Mouse (Mus musculus) megakaryocyte-erythroid progenitor cell, adult 5 weeks (primary cell): ENCODE results near the gene 1700088E04Rik. TPM values are rescaled to one million over a fixed set of nuclear protein-coding genes. Genes with fewer than 3 reads are reported as not detected.

Experiments
- polyA plus RNA-seq: library from polyadenylated mRNA; stranded (reverse); fragments of >175 nt; gene quantifications from 2 replicates; pipeline ENCODE4 v1.2.3, GENCODE M21; 2012

1700088E04Rik gene
- polyA plus RNA-seq: 0.46 and 0.53 TPM in 2 replicates

DNA sequence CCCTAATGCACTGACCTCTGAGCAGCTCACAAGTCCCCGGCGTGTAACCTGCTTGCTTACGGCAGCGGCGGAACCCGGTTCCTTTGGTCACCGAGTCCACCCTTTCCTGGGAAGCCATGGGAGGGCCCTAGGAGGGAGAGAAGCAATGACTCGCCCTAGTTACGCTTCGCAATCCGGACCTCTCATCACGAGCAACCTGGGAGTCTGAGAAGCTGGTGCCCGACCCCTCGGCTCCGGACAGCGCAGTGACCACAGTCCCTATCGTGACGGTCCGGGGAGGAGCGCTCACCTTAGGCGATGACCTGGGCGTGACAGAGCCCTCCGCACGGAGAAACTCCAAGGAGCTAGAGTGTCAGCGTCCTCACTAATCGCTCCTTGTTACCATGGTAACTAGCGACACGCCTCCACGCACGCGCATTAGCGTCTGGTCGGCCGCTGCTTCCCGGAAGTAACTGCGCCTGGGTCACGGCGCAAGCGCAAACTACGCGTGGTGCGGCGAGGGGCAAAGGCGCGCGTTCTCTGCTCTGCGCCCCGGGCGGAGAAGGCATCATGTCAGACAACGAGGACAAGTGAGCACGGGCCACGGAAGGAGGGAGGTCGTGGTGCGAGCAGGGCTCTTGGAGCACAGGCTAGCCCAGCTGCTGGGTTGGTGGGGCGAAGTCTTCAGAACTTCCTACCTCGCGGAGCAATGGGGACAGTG is at the start of gene 1700088E04Rik, which contains the start of gene Polr2f:
Gene 1700088E04Rik (minus strand): TSS at position 388 of the 700 bp plus-strand sequence.
Gene Polr2f (plus strand): TSS at position 144 of the 700 bp plus-strand sequence.

DNA sequence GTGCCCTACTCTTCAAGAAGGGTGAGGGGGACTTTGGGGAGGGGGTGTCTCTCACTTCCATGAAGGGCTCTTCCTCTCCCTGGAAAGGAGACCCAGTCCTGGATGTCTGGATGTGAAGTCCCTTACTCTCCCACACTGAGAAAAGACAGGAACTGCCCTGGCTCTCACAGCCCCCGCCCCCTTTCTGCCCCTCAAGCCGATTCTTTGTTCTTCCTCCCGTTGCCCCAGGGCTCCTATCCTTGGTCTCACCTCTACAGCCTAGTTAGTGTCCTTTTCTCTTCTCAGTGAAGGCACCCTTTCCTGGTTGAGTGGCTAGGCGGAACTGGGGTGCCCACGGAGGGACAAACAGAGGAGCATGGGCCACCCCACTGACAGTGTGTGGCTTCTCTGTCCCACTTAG is 24.1 kb upstream of the 1700088E04Rik start, which contains the start of gene Sox10:
Gene Sox10 (minus strand): TSS at position 101 of the 400 bp plus-strand sequence.

DNA sequence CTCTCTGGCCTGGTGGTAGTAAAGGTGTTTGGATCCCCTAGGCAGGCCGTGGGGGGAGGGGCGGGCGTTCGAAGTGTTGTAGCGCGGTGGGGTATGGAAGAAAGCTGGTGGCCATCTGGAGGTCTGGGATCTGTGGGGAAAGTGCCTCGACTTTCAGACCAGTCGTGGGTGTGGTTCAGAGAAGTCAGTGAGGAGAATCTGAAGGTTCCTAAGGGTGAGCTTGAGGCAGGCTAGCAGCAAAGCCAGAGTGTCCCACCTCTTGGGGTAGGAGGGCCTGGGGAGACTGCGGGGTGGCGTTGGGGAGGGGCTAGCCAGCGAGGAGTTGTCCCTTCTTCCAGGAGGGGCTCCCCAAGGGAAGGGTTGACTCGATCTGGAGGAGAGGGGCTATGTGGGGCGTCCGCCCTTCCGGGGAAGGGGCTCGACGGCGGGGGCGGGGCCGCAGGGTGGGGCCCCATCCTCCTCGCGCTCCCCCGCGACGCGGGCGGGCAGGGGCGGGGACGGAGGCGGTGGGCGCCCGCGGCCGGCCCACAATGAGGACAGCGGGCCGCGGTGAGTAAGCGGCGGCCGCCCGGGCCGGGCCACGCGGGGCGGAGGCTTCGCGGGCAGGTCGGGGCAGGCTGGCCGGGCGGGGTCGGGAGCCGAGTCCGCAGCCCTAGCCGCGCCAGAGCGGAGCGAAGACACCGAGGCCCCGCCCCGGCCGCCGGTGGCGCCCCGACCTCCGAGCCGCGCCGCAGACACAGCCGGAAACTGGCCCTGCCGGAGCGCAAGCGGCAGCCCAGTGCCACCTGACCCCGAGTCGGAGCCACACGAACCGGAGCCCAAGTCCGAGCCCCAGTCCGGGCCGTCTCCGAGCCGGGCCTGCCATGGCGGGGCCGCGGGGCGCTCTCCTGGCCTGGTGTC is 32.4 kb downstream of the 1700088E04Rik start, which contains the start of gene Micall1:
Gene Micall1 (plus strand): TSS at position 478 of the 900 bp plus-strand sequence.

Other genes starting within 250 kb of the 1700088E04Rik start
- 5.5 and 6.5 TPM in 2 replicates for gene Gm49510, start 241.6 kb downstream of the 1700088E04Rik start, polyA plus RNA-seq
- gene Sh3bp1, start 241.5 kb downstream of the 1700088E04Rik start, polyA plus RNA-seq: 748 and 820 TPM in 2 replicates
- gene Pdxp, start 227.3 kb downstream of the 1700088E04Rik start, polyA plus RNA-seq: 16.3 and 17.7 TPM in 2 replicates
- 593 and 813 TPM in 2 replicates for gene Lgals1, start 214.5 kb downstream of the 1700088E04Rik start, polyA plus RNA-seq
- gene Nol12, start 206.3 kb downstream of the 1700088E04Rik start, polyA plus RNA-seq: 19.1 and 19.8 TPM in 2 replicates
- gene Triobp, start 193.5 kb downstream of the 1700088E04Rik start, polyA plus RNA-seq: 103 and 106 TPM in 2 replicates
- 73.7 and 99.6 TPM in 2 replicates for gene H1f0, start 112.8 kb downstream of the 1700088E04Rik start, polyA plus RNA-seq
- 3.5 and 4.6 TPM in 2 replicates for gene Galr3, start 99.4 kb downstream of the 1700088E04Rik start, polyA plus RNA-seq
- 50.6 and 52.5 TPM in 2 replicates for gene Ankrd54, start 78.4 kb downstream of the 1700088E04Rik start, polyA plus RNA-seq
- gene Eif3l, start 66.1 kb downstream of the 1700088E04Rik start, polyA plus RNA-seq: 26.5 TPM in 2 replicates
- 31.7 and 33.5 TPM in 2 replicates for gene Micall1, start 32.4 kb downstream of the 1700088E04Rik start, polyA plus RNA-seq
- gene Polr2f, start 244 bp downstream of the 1700088E04Rik start, polyA plus RNA-seq: 229 and 258 TPM in 2 replicates
- 0.08 TPM in 1 of 2 replicates, not detected in the other for gene Sox10, start 24.0 kb upstream of the 1700088E04Rik start, polyA plus RNA-seq
- 16.8 and 19.5 TPM in 2 replicates for gene Pick1, start 87.9 kb upstream of the 1700088E04Rik start, polyA plus RNA-seq
- gene Gm49486, start 88.1 kb upstream of the 1700088E04Rik start, polyA plus RNA-seq: 0.03 and 0.22 TPM in 2 replicates
- not detected in 2 replicates for gene Slc16a8, start 113.5 kb upstream of the 1700088E04Rik start, polyA plus RNA-seq
- 1.5 TPM in 2 replicates for gene Baiap2l2, start 144.3 kb upstream of the 1700088E04Rik start, polyA plus RNA-seq
- gene Pla2g6, start 187.1 kb upstream of the 1700088E04Rik start, polyA plus RNA-seq: 25.5 and 39.2 TPM in 2 replicates
- 34.6 and 40.8 TPM in 2 replicates for gene Maff, start 205.4 kb upstream of the 1700088E04Rik start, polyA plus RNA-seq